9 mouse cellular contexts compared by ENCODE assay signal in genomic region chr7:73183761-73184160, GRCm38 (mm10).
DNase-seq lines count a peak whose midpoint lies in the region; ATAC-seq lines count a peak whose summit lies in the region.
"Had no signal": no experiment of that assay in that cellular context is flagged by ENCODE, and none has a peak within 500 bp of the region (broad histone marks: within the 10 kb centered on the region; RNA-seq: fewer than 3 reads in every experiment).

No protein-coding gene starts in this region.

- H3K4me3 ChIP-seq in neural tube, embryonic 11.5 days (ENCODE audit: low read depth, low read length): no peak overlapping the region
- H3K4me3 ChIP-seq in forebrain, embryonic 14.5 days (ENCODE audit: low read depth, low read length): no peak overlapping the region
- no peak overlapping the region for H3K4me3 ChIP-seq in hindbrain, embryonic 11.5 days (ENCODE audit: low read depth, low read length)
- H3K4me3 ChIP-seq in intestine, embryonic 15.5 days (replicated peaks): no peak overlapping the region

- WGBS in neural tube, embryonic 11.5 days: 82% methylated on average over 8 of the region's 8 CpGs
- WGBS in forebrain, embryonic 14.5 days: 75% methylated on average over 8 of the region's 8 CpGs
- 74% methylated on average over 8 of the region's 8 CpGs for WGBS in hindbrain, embryonic 11.5 days
- 82% methylated on average over 8 of the region's 8 CpGs for WGBS in intestine, embryonic 15.5 days

- no peaks in the 10 kb centered on the region for H3K27me3 ChIP-seq in neural tube, embryonic 11.5 days (ENCODE audit: control insufficient read depth, insufficient read depth, low read length)
- H3K27me3 ChIP-seq in forebrain, embryonic 14.5 days (replicated peaks; ENCODE audit: control insufficient read depth, insufficient read depth, low read length): no peaks in the 10 kb centered on the region
- no peaks in the 10 kb centered on the region for H3K27me3 ChIP-seq in hindbrain, embryonic 11.5 days (ENCODE audit: control insufficient read depth, insufficient read depth, low read length)
- H3K27me3 ChIP-seq in intestine, embryonic 15.5 days (replicated peaks): no peaks in the 10 kb centered on the region

- H3K9me3 ChIP-seq in neural tube, embryonic 11.5 days (ENCODE audit: control insufficient read depth, low read length): no peaks in the 10 kb centered on the region; the same call in 1 of the 2 replicates
- H3K9me3 ChIP-seq in forebrain, embryonic 14.5 days (replicated peaks; ENCODE audit: control insufficient read depth, low read length): no peaks in the 10 kb centered on the region; the same call in 1 of the 2 replicates
- no peaks in the 10 kb centered on the region for H3K9me3 ChIP-seq in hindbrain, embryonic 11.5 days (ENCODE audit: control insufficient read depth, low read length)
- no peaks in the 10 kb centered on the region for H3K9me3 ChIP-seq in intestine, embryonic 15.5 days

- H3K9ac ChIP-seq in neural tube, embryonic 11.5 days (ENCODE audit: low read length): no peak overlapping the region
- no peak overlapping the region for H3K9ac ChIP-seq in forebrain, embryonic 14.5 days (ENCODE audit: low read length)
- no peak overlapping the region for H3K9ac ChIP-seq in hindbrain, embryonic 11.5 days (ENCODE audit: low read depth, low read length)
- H3K9ac ChIP-seq in intestine, embryonic 15.5 days: no peak overlapping the region

- no peak for ATAC-seq in neural tube, embryonic 11.5 days (ENCODE audit: insufficient read depth, low FRiP score, low TSS enrichment)
- no peak for ATAC-seq in forebrain, embryonic 14.5 days
- ATAC-seq in hindbrain, embryonic 11.5 days (ENCODE audit: low FRiP score): no peak
- no peak for ATAC-seq in intestine, embryonic 15.5 days

- H3K27ac ChIP-seq in neural tube, embryonic 11.5 days (ENCODE audit: low read depth, low read length): peak overlapping the region; percentile 73
- peak overlapping the region; percentile 77 for H3K27ac ChIP-seq in forebrain, embryonic 14.5 days (ENCODE audit: low read depth, low read length)
- peak overlapping the region; percentile 88 for H3K27ac ChIP-seq in hindbrain, embryonic 11.5 days (ENCODE audit: low read depth, low read length)
- no peak overlapping the region for H3K27ac ChIP-seq in intestine, embryonic 15.5 days

- H3K36me3 ChIP-seq in neural tube, embryonic 11.5 days (ENCODE audit: control insufficient read depth, insufficient read depth, low read length): no peaks in the 10 kb centered on the region
- no peaks in the 10 kb centered on the region for H3K36me3 ChIP-seq in forebrain, embryonic 14.5 days (ENCODE audit: control insufficient read depth, insufficient read depth, low read length)
- H3K36me3 ChIP-seq in hindbrain, embryonic 11.5 days (ENCODE audit: control insufficient read depth, insufficient read depth, low read length): no peaks in the 10 kb centered on the region
- no peaks in the 10 kb centered on the region for H3K36me3 ChIP-seq in intestine, embryonic 15.5 days

- H3K4me2 ChIP-seq in neural tube, embryonic 11.5 days (ENCODE audit: low read depth): no peak overlapping the region
- H3K4me2 ChIP-seq in forebrain, embryonic 14.5 days (ENCODE audit: low read length): no peak overlapping the region
- no peak overlapping the region for H3K4me2 ChIP-seq in hindbrain, embryonic 11.5 days (replicated peaks; ENCODE audit: low read depth, low read length)
- H3K4me2 ChIP-seq in intestine, embryonic 15.5 days (replicated peaks): no peak overlapping the region

- no peak for DNase-seq in neural tube, embryonic 11.5 days (ENCODE audit: low spot score)
- no peak for DNase-seq in neural tube, embryonic 10.5 days (ENCODE audit: extremely low spot score, low spot score)
- DNase-seq in forebrain, embryonic 14.5 days (ENCODE audit: low spot score): no peak
- no peak for DNase-seq in hindbrain, embryonic 11.5 days (ENCODE audit: low spot score)
- peak; percentile 15 for DNase-seq in ovary, postnatal 14 days (ENCODE audit: low spot score)
- DNase-seq in B cell, adult 2 months: no peak
- DNase-seq in spleen, postnatal 10 days (ENCODE audit: low spot score in 2 of 2): no peak
- DNase-seq: cerebellum, adult 9-10 months had no signal

- H3K4me1 ChIP-seq in neural tube, embryonic 11.5 days (ENCODE audit: control insufficient read depth, insufficient read depth, low read length): no peaks in the 10 kb centered on the region
- H3K4me1 ChIP-seq in forebrain, embryonic 14.5 days (ENCODE audit: control insufficient read depth, insufficient read depth, low read length): peaks cover 13% of the 10 kb centered on the region; the same call in 1 of the 2 replicates
- H3K4me1 ChIP-seq in hindbrain, embryonic 11.5 days (replicated peaks; ENCODE audit: control insufficient read depth, insufficient read depth, low read length): 0 out of 2 replicates have a peak, but pooled peaks cover 5% of the 10 kb centered on the region
- H3K4me1 ChIP-seq in intestine, embryonic 15.5 days (replicated peaks): no peaks in the 10 kb centered on the region
